Mouse (Mus musculus) embryonic facial prominence, embryonic 13.5 days (tissue): ENCODE results near the gene Zfp677. TPM values are rescaled to one million over a fixed set of nuclear protein-coding genes. Genes with fewer than 3 reads are reported as not detected.
"Not testable (repeated sequence)": the region's sequence is repeated elsewhere in the genome, so short reads cannot be mapped to it uniquely, and the experiment has no call there.

Experiments
- ATAC-seq: fragments of 200-750 bp; cut with Nextera tagmentation; 2 replicates; pipeline ENCODE4 v1.8.0; 2017; ENCODE audit warnings: low read depth; ENCODE audit not compliant: insufficient number of reproducible peaks, insufficient read depth, low FRiP score, low TSS enrichment
- H3K27ac ChIP-seq: fragments of 300-500 bp; sonication (generic); 2 replicates; pipeline ENCODE4 v1.5.1; 2015; ENCODE audit warnings: moderate library complexity, mild to moderate bottlenecking, inconsistent platforms
- H3K27me3 ChIP-seq: fragments of 300-500 bp; sonication (generic); 2 replicates; pipeline ENCODE4 v1.6.1; 2015; ENCODE audit warnings: mild to moderate bottlenecking, inconsistent platforms
- H3K36me3 ChIP-seq: fragments of 300-500 bp; sonication (generic); 2 replicates; pipeline ENCODE4 v1.6.1; 2015; ENCODE audit warnings: mild to moderate bottlenecking, inconsistent platforms
- H3K4me1 ChIP-seq: fragments of 300-500 bp; sonication (generic); 2 replicates; pipeline ENCODE4 v1.6.1; 2015; ENCODE audit warnings: inconsistent platforms
- H3K4me2 ChIP-seq: fragments of 300-500 bp; sonication (generic); 2 replicates; pipeline ENCODE4 v1.6.1; 2015; ENCODE audit warnings: moderate library complexity, mild to moderate bottlenecking, inconsistent platforms
- H3K4me3 ChIP-seq: fragments of 300-500 bp; sonication (generic); 2 replicates; pipeline ENCODE4 v1.5.1; 2015; ENCODE audit warnings: mild to moderate bottlenecking, inconsistent platforms
- H3K9ac ChIP-seq: fragments of 300-500 bp; sonication (generic); 2 replicates; pipeline ENCODE4 v1.6.1; 2015; ENCODE audit warnings: mild to moderate bottlenecking, inconsistent platforms
- H3K9me3 ChIP-seq: fragments of 300-500 bp; sonication (generic); 2 replicates; pipeline ENCODE4 v1.6.1; 2016; ENCODE audit warnings: inconsistent platforms
- WGBS: fragments of 180-500 bp; shearing (Covaris S2); methylation state at CpG from one replicate; pipeline ENCODE4 v1.1.7; 2015; ENCODE audit warnings: mixed read lengths; 5-methylcytosine and 5-hydroxymethylcytosine counted together
- polyA plus RNA-seq: library from polyadenylated mRNA; unstranded; fragments of >200 nt; fragmentation: Nextera tagmentation; extraction: Ambion mirVana; gene quantifications from 2 replicates; pipeline ENCODE4 v1.2.1, GENCODE M21; 2015

Gene Zfp677
- 3.8 and 5.0 TPM in 2 replicates for polyA plus RNA-seq

GRCm38 (mm10) chr17:21383391-21384056 lies at the start of gene Zfp677:
TSS of gene Zfp677 (plus strand) at chr17:21383748.
- peak; percentile 88 for ATAC-seq
- whole genome bisulfite sequencing: 6% methylated on average over 20 of the region's 20 CpGs
- no peaks in the 10 kb centered on the region for H3K36me3 ChIP-seq
- H3K4me2 ChIP-seq: peak within 1 kb of the TSS; percentile 72
- peak within 1 kb of the TSS; percentile 48; the same call in 1 of the 2 replicates for H3K27ac ChIP-seq
- no peaks in the 10 kb centered on the region for H3K27me3 ChIP-seq
- H3K4me3 ChIP-seq: peak within 1 kb of the TSS; percentile 57
- no peaks in the 10 kb centered on the region for H3K9me3 ChIP-seq
- peak within 1 kb of the TSS; percentile 66 for H3K9ac ChIP-seq
- 0 out of 2 replicates have a peak, but pooled peaks cover 4% of the 10 kb centered on the region for H3K4me1 ChIP-seq

GRCm38 (mm10) chr17:21368018-21368417 lies 15.5 kb upstream of the Zfp677 start:
- WGBS: 25% methylated on average over 3 of the region's 3 CpGs
- not testable (repeated sequence) for H3K4me1 ChIP-seq, H3K27me3 ChIP-seq, ATAC-seq, H3K4me2 ChIP-seq, H3K4me3 ChIP-seq, H3K9ac ChIP-seq, H3K36me3 ChIP-seq, H3K9me3 ChIP-seq, H3K27ac ChIP-seq

- Histone ChIP-seq H3K27ac (no peak overlapping the region), H3K36me3 (no peaks in the 10 kb centered on the region), H3K9me3 (0 out of 2 replicates have a peak, but pooled peaks cover 3% of the 10 kb centered on the region), H3K27me3 (no peaks in the 10 kb centered on the region), H3K4me3 (peak overlapping the region; percentile 39), H3K9ac (peak overlapping the region; percentile 46; the same call in 1 of the 2 replicates), H3K4me1 (no peaks in the 10 kb centered on the region), H3K4me2 (peak overlapping the region; percentile 62)
- WGBS: 8% methylated on average over 31 of the region's 31 CpGs
- ATAC-seq: no peak
These were observed 13.4 kb upstream of the Zfp677 start for GRCm38 (mm10) chr17:21369925-21370719.

GRCm38 (mm10) chr17:21375311-21375710 lies 8.2 kb upstream of the Zfp677 start:
- Histone ChIP-seq H3K36me3 (no peaks in the 10 kb centered on the region), H3K27me3 (no peaks in the 10 kb centered on the region), H3K4me1 (no peaks in the 10 kb centered on the region), H3K9ac (no peak overlapping the region), H3K4me2 (no peak overlapping the region), H3K27ac (no peak overlapping the region), H3K9me3 (no peaks in the 10 kb centered on the region), H3K4me3 (no peak overlapping the region)
- no peak for ATAC-seq
- WGBS: 70% methylated on average over 1 of the region's 1 CpGs

GRCm38 (mm10) chr17:21384057-21384411 lies 486 bp downstream of the Zfp677 start:
- H3K4me3 ChIP-seq: peak overlapping the region; percentile 57
- peak overlapping the region; percentile 48; the same call in 1 of the 2 replicates for H3K27ac ChIP-seq
- peak overlapping the region; percentile 66 for H3K9ac ChIP-seq
- H3K27me3 ChIP-seq: no peaks in the 10 kb centered on the region
- H3K4me2 ChIP-seq: peak overlapping the region; percentile 72
- ATAC-seq: no peak
- H3K36me3 ChIP-seq: no peaks in the 10 kb centered on the region
- no peaks in the 10 kb centered on the region for H3K9me3 ChIP-seq
- H3K4me1 ChIP-seq: 0 out of 2 replicates have a peak, but pooled peaks cover 4% of the 10 kb centered on the region
- WGBS: 16% methylated on average over 8 of the region's 8 CpGs

GRCm38 (mm10) chr17:21422664-21423599 lies 39.4 kb downstream of the Zfp677 start, which contains the start of gene Zfp54:
TSS of gene Zfp54 (plus strand) at chr17:21423227.
- Histone ChIP-seq H3K4me1 (peaks cover 4% of the 10 kb centered on the region; the same call in 1 of the 2 replicates), H3K4me3 (peak within 1 kb of the TSS; percentile 53), H3K9ac (peak within 1 kb of the TSS; percentile 67), H3K36me3 (no peaks in the 10 kb centered on the region), H3K27ac (peak within 1 kb of the TSS; percentile 69), H3K27me3 (no peaks in the 10 kb centered on the region), H3K9me3 (no peaks in the 10 kb centered on the region), H3K4me2 (peak within 1 kb of the TSS; percentile 91)
- under 1% methylated on average over 22 of the region's 22 CpGs for WGBS
- ATAC-seq: peak; percentile 94

GRCm38 (mm10) chr17:21438806-21439400 lies 55.4 kb downstream of the Zfp677 start:
- not testable (repeated sequence) for H3K27ac ChIP-seq, H3K9me3 ChIP-seq, ATAC-seq, H3K9ac ChIP-seq, H3K36me3 ChIP-seq, H3K27me3 ChIP-seq, H3K4me2 ChIP-seq, H3K4me3 ChIP-seq, H3K4me1 ChIP-seq
- WGBS: 78% methylated on average over 9 of the region's 9 CpGs

Other genes with a start within 250 kb of the Zfp677 start
- gene Vmn1r234, start 157.7 kb upstream of the Zfp677 start, polyA plus RNA-seq: not detected in 2 replicates
- not detected in 2 replicates for gene Vmn1r235, start 127.3 kb upstream of the Zfp677 start, polyA plus RNA-seq
- not detected in 2 replicates for gene Vmn1r236, start 100.8 kb upstream of the Zfp677 start, polyA plus RNA-seq
- not detected in 2 replicates for gene Vmn1r237, start 71.9 kb upstream of the Zfp677 start, polyA plus RNA-seq
- gene Zfp54, start 39.5 kb downstream of the Zfp677 start, polyA plus RNA-seq: 3.4 TPM in 2 replicates
- 15.0 and 16.3 TPM in 2 replicates for gene Zfp51, start 66.6 kb downstream of the Zfp677 start, polyA plus RNA-seq
- gene Zfp53, start 105.2 kb downstream of the Zfp677 start, polyA plus RNA-seq: 9.5 and 10.5 TPM in 2 replicates
- gene Zfp52, start 151.8 kb downstream of the Zfp677 start, polyA plus RNA-seq: 4.3 and 5.0 TPM in 2 replicates
- gene Zfp948, start 183.3 kb downstream of the Zfp677 start, polyA plus RNA-seq: 15.2 and 15.9 TPM in 2 replicates